Mouse (Mus musculus) erythroblast, embryonic 14.5 days (primary cell): ENCODE data around the gene Zfp46.

Experiments used
- GATA1 ChIP-seq: IDR thresholded peaks from 2 replicates; pipeline ENCODE4 v1.6.1; 2012; ENCODE audit warnings: low read length, inconsistent platforms, mixed read lengths
- TAL1 ChIP-seq: IDR thresholded peaks from 3 replicates; pipeline ENCODE4 v1.6.1; 2012; ENCODE audit warnings: low read length, inconsistent platforms, mixed read lengths

GRCm38 (mm10) chr4:136333191-136333590 lies 48.7 kb downstream of the Zfp46 start:
- TF ChIP-seq GATA1 (no peak), TAL1 (no peak)
